Mouse (Mus musculus) testis, postnatal 14 days (tissue): Measurements from ENCODE around the gene Klhl41.
A peak's percentile ranks its signal among the peaks of the same experiment; 100 is the strongest.

ENCODE experiments used
- DNase-seq: peaks from one replicate; pipeline ENCODE4 v3.0.0; 2021; ENCODE audit warnings: low spot score

Klhl41 gene

GRCm38 (mm10) chr2:69683036-69683805 is 13.3 kb downstream of the Klhl41 start:
- DNase-seq: no peak

- no peak for DNase-seq
These were observed 14.6 kb downstream of the Klhl41 start for GRCm38 (mm10) chr2:69684488-69684887.

- DNase-seq: no peak
These were observed 20.3 kb downstream of the Klhl41 start for GRCm38 (mm10) chr2:69690214-69690613.

GRCm38 (mm10) chr2:69690843-69691242 is 20.9 kb downstream of the Klhl41 start:
- DNase-seq: no peak

GRCm38 (mm10) chr2:69693501-69693900 is 23.6 kb downstream of the Klhl41 start:
- DNase-seq: no peak

GRCm38 (mm10) chr2:69700446-69700845 is 30.5 kb downstream of the Klhl41 start:
- no peak for DNase-seq

- no peak for DNase-seq
These were observed 42.3 kb downstream of the Klhl41 start for GRCm38 (mm10) chr2:69712171-69712570.

- peak; percentile 90 for DNase-seq
These were observed 43.2 kb downstream of the Klhl41 start, which contains the start of gene Fastkd1 for GRCm38 (mm10) chr2:69712981-69713625. Fastkd1 (minus strand) TSS chr2:69713516.

- no peak for DNase-seq
These were observed 43.7 kb downstream of the Klhl41 start for GRCm38 (mm10) chr2:69713626-69714014.

GRCm38 (mm10) chr2:69714126-69714525 is 44.2 kb downstream of the Klhl41 start:
- no peak for DNase-seq

GRCm38 (mm10) chr2:69716483-69716882 is 46.6 kb downstream of the Klhl41 start:
- DNase-seq: no peak

GRCm38 (mm10) chr2:69719121-69719520 is 49.2 kb downstream of the Klhl41 start:
- DNase-seq: no peak

GRCm38 (mm10) chr2:69722273-69722649 is 52.3 kb downstream of the Klhl41 start, which contains the start of gene Ppig:
Ppig (plus strand) TSS chr2:69722545.
- DNase-seq: no peak

GRCm38 (mm10) chr2:69722650-69723518 is 53.0 kb downstream of the Klhl41 start:
- peak; percentile 95 for DNase-seq

- no peak for DNase-seq
These were observed 53.6 kb downstream of the Klhl41 start for GRCm38 (mm10) chr2:69723519-69723825.
